Mouse (Mus musculus): ENCODE results near the gene Spata16. TPM values are rescaled to one million over a fixed set of nuclear protein-coding genes. Genes with fewer than 3 reads are reported as not detected.

The Spata16 gene
- total RNA-seq (2023) = not detected

DNA sequence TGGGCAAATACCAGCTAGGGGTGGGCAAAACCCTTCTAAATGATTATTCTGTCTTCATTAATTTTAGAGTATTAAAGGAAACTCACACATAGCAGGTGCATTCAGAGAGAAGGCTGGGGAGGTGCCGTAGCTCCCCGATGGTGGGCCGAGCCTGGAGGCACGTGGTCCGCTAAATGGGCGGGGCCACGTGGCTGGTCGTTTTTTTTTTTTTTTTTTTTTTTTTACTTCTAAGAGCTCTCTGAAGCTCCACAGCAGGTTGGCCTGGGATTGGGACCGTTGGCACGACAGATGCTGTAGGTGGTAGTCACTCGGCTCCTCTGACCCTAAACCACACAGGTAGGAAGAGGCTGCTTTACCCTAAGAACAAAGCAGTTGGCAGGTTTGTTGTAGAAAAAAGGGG is at the start of gene Spata16:
Gene Spata16, plus strand, starts transcription at position 219 of the 400 bp plus-strand sequence.

